Mouse (Mus musculus) myocyte (in vitro differentiated cells): Measurements from ENCODE around the gene Mlx. TPM values are rescaled to one million over a fixed set of nuclear protein-coding genes. Genes with fewer than 3 reads are reported as not detected.

Experiments
- H3K27me3 ChIP-seq: one replicate; pipeline ENCODE4 v1.6.1; 2011; ENCODE audit not compliant: control insufficient read depth, insufficient read depth, insufficient read length
- H3K36me3 ChIP-seq: one replicate; pipeline ENCODE4 v1.6.1; 2011; ENCODE audit not compliant: control insufficient read depth, insufficient read depth
- H3K4me2 ChIP-seq: one replicate; pipeline ENCODE4 v1.6.1; 2011; ENCODE audit warnings: low read depth, control low read depth
- H3K4me3 ChIP-seq: one replicate; pipeline ENCODE4 v1.5.1; 2011; ENCODE audit warnings: mild to moderate bottlenecking, control low read depth, moderate library complexity
- H3K79me2 ChIP-seq: one replicate; pipeline ENCODE4 v1.6.1; 2011; ENCODE audit not compliant: control insufficient read depth, insufficient read depth
- H3ac ChIP-seq: one replicate; pipeline ENCODE4 v1.6.1; 2011; ENCODE audit not compliant: control insufficient read depth, insufficient read length
- CEBPB ChIP-seq: IDR thresholded peaks from 2 replicates; pipeline ENCODE4 v1.6.1; 2011; ENCODE audit warnings: mild to moderate bottlenecking, moderate library complexity; ENCODE audit not compliant: poor library complexity, insufficient read depth, severe bottlenecking
- E2F4 ChIP-seq: IDR thresholded peaks from one replicate; pipeline ENCODE4 v1.6.1; 2011; ENCODE audit warnings: mild to moderate bottlenecking, control low read depth, moderate library complexity; ENCODE audit not compliant: insufficient read depth
- MAX ChIP-seq: IDR thresholded peaks from one replicate; pipeline ENCODE4 v1.6.1; 2011; ENCODE audit warnings: low read depth, mild to moderate bottlenecking, control low read depth
- MYOD1 ChIP-seq, 3 experiments: IDR thresholded peaks; one replicate each; pipeline ENCODE4 v1.6.1; 2011; ENCODE audit warnings: control low read depth in 2 of 3, low read depth in 2 of 3, mild to moderate bottlenecking in 2 of 3, moderate library complexity in 1 of 3; ENCODE audit not compliant: insufficient read length in 2 of 3, control insufficient read depth in 1 of 3
- MYOG ChIP-seq, 3 experiments: IDR thresholded peaks; one replicate each; pipeline ENCODE4 v1.6.1; 2011; ENCODE audit warnings: control low read depth in 2 of 3, low read depth in 2 of 3, mild to moderate bottlenecking in 2 of 3; ENCODE audit not compliant: insufficient read length in 2 of 3, control insufficient read depth in 1 of 3, insufficient read depth in 1 of 3
- POLR2A ChIP-seq: IDR thresholded peaks from one replicate; pipeline ENCODE4 v1.6.1; 2011; ENCODE audit warnings: low read depth, mild to moderate bottlenecking, control low read depth, moderate library complexity; ENCODE audit not compliant: insufficient read length
- POLR2AphosphoS2 ChIP-seq: IDR thresholded peaks from one replicate; pipeline ENCODE4 v1.6.1; 2011; ENCODE audit warnings: low read depth, control low read depth; ENCODE audit not compliant: insufficient read length
- REST ChIP-seq: IDR thresholded peaks from one replicate; pipeline ENCODE4 v1.6.1; 2011; ENCODE audit warnings: mild to moderate bottlenecking, control low read depth, moderate library complexity; ENCODE audit not compliant: insufficient read depth, insufficient read length
- SRF ChIP-seq: IDR thresholded peaks from one replicate; pipeline ENCODE4 v1.6.1; 2011; ENCODE audit warnings: low read depth; ENCODE audit not compliant: control insufficient read depth, insufficient read length
- TCF12 ChIP-seq: IDR thresholded peaks from one replicate; pipeline ENCODE4 v1.6.1; 2011; ENCODE audit warnings: mild to moderate bottlenecking, control low read depth; ENCODE audit not compliant: poor library complexity, insufficient read depth, severe bottlenecking
- TCF3 ChIP-seq: IDR thresholded peaks from one replicate; pipeline ENCODE4 v1.6.1; 2011; ENCODE audit warnings: low read depth, control low read depth; ENCODE audit not compliant: insufficient read length
- USF1 ChIP-seq: IDR thresholded peaks from one replicate; pipeline ENCODE4 v1.6.1; 2011; ENCODE audit warnings: low read depth, mild to moderate bottlenecking, control low read depth, moderate library complexity
- polyA plus RNA-seq: library from polyadenylated mRNA; unstranded; fragments of >200 nt; fragmentation: generic; extraction: Trizol; gene quantifications from one replicate; pipeline ENCODE4 v1.2.1, GENCODE M21; 2012; ENCODE audit warnings: missing spikeins

Mlx gene
- polyA plus RNA-seq, 1 experiment = 29.3 TPM

GRCm38 (mm10) chr11:101050359-101050758 is 36.7 kb upstream of the Mlx start:
- Histone ChIP-seq H3K27me3 (no peaks in the 10 kb centered on the region), H3ac (no peak overlapping the region), H3K4me2 (no peak overlapping the region), H3K79me2 (no peaks in the 10 kb centered on the region), H3K36me3 (peaks cover 33% of the 10 kb centered on the region), H3K4me3 (no peak overlapping the region)
- TF ChIP-seq SRF (no peak), MAX (no peak)

- no peaks in the 10 kb centered on the region for H3K79me2 ChIP-seq
- H3K27me3 ChIP-seq = no peaks in the 10 kb centered on the region
- peaks cover 33% of the 10 kb centered on the region for H3K36me3 ChIP-seq
- H3ac ChIP-seq = no peak overlapping the region
- H3K4me2 ChIP-seq = no peak overlapping the region
- H3K4me3 ChIP-seq = no peak overlapping the region
- TF ChIP-seq MYOD1 (IDR thresholded peaks at IDR 0.05; ENCODE audit: control insufficient read depth in 1 of 3, insufficient read length in 2 of 3, low read depth in 2 of 3) = no peak
- no peak for TF ChIP-seq MAX
- no peak for TF ChIP-seq POLR2A
- TF ChIP-seq CEBPB = no peak
- no peak for TF ChIP-seq REST
- no peak for TF ChIP-seq TCF12
- no peak for TF ChIP-seq TCF3
- TF ChIP-seq E2F4 = no peak
- TF ChIP-seq USF1 = no peak
- TF ChIP-seq MYOG (IDR thresholded peaks at IDR 0.05; ENCODE audit: control insufficient read depth in 1 of 3, insufficient read depth in 1 of 3, insufficient read length in 2 of 3, low read depth in 2 of 3) = no peak
- no peak for TF ChIP-seq SRF
- no peak for TF ChIP-seq POLR2AphosphoS2
These were observed 36.0 kb upstream of the Mlx start for GRCm38 (mm10) chr11:101051051-101051493.

GRCm38 (mm10) chr11:101051617-101052016 is 35.5 kb upstream of the Mlx start:
- no peak overlapping the region for H3K4me2 ChIP-seq
- no peak overlapping the region for H3K4me3 ChIP-seq
- no peaks in the 10 kb centered on the region for H3K27me3 ChIP-seq
- no peak overlapping the region for H3ac ChIP-seq
- TF ChIP-seq E2F4 (no peak), POLR2A (no peak), MAX (no peak), POLR2AphosphoS2 (no peak), TCF12 (no peak), CEBPB (no peak), REST (no peak), MYOG (IDR thresholded peaks at IDR 0.05; ENCODE audit: control insufficient read depth in 1 of 3, insufficient read depth in 1 of 3, insufficient read length in 2 of 3, low read depth in 2 of 3) (no peak), USF1 (no peak), MYOD1 (IDR thresholded peaks at IDR 0.05; ENCODE audit: control insufficient read depth in 1 of 3, insufficient read length in 2 of 3, low read depth in 2 of 3) (no peak), TCF3 (no peak)
- peaks cover 33% of the 10 kb centered on the region for H3K36me3 ChIP-seq
- H3K79me2 ChIP-seq = no peaks in the 10 kb centered on the region

GRCm38 (mm10) chr11:101052751-101053473 is 34.2 kb upstream of the Mlx start:
- H3K4me3 ChIP-seq = no peak overlapping the region
- no peaks in the 10 kb centered on the region for H3K27me3 ChIP-seq
- H3K4me2 ChIP-seq = no peak overlapping the region
- peaks cover 22% of the 10 kb centered on the region for H3K36me3 ChIP-seq
- no peak overlapping the region for H3ac ChIP-seq
- no peak for TF ChIP-seq MYOG (IDR thresholded peaks at IDR 0.05; ENCODE audit: control insufficient read depth in 1 of 3, insufficient read depth in 1 of 3, insufficient read length in 2 of 3, low read depth in 2 of 3)
- no peaks in the 10 kb centered on the region for H3K79me2 ChIP-seq

GRCm38 (mm10) chr11:101053974-101054373 is 33.1 kb upstream of the Mlx start:
- Histone ChIP-seq H3K79me2 (no peaks in the 10 kb centered on the region), H3K4me3 (no peak overlapping the region), H3K27me3 (no peaks in the 10 kb centered on the region), H3K36me3 (peaks cover 17% of the 10 kb centered on the region), H3ac (no peak overlapping the region), H3K4me2 (no peak overlapping the region)
- TF ChIP-seq SRF = no peak
- no peak for TF ChIP-seq USF1
- no peak for TF ChIP-seq MAX
- TF ChIP-seq POLR2A = no peak
- no peak for TF ChIP-seq REST
- no peak for TF ChIP-seq CEBPB
- TF ChIP-seq MYOD1 (IDR thresholded peaks at IDR 0.05; ENCODE audit: control insufficient read depth in 1 of 3, insufficient read length in 2 of 3, low read depth in 2 of 3) = no peak
- TF ChIP-seq TCF3 = no peak
- no peak for TF ChIP-seq POLR2AphosphoS2
- TF ChIP-seq TCF12 = no peak
- TF ChIP-seq MYOG (IDR thresholded peaks at IDR 0.05; ENCODE audit: control insufficient read depth in 1 of 3, insufficient read depth in 1 of 3, insufficient read length in 2 of 3, low read depth in 2 of 3) = no peak
- no peak for TF ChIP-seq E2F4
